Mouse (Mus musculus) CH12.LX (cell line): ENCODE results near the gene Tstd1. TPM values are rescaled to one million over a fixed set of nuclear protein-coding genes. Genes with fewer than 3 reads are reported as not detected.
A peak's percentile ranks its signal among the peaks of the same experiment; 100 is the strongest.

ENCODE experiments used
- DNase-seq: peaks from one replicate; pipeline ENCODE4 v3.0.0-alpha.2; 2013; ENCODE audit errors: extremely low read depth
- H3K27ac ChIP-seq: 2 replicates; pipeline ENCODE4 v1.5.1; 2012; ENCODE audit warnings: low read depth, mild to moderate bottlenecking, control low read depth, moderate library complexity; ENCODE audit not compliant: insufficient read depth
- H3K27me3 ChIP-seq: replicated peaks from 2 replicates; pipeline ENCODE3; 2012; ENCODE audit warnings: inconsistent platforms
- H3K36me3 ChIP-seq, 2 experiments: replicated peaks in 1 of 2; 2 replicates each; pipeline versions ENCODE3 to v1.6.1; 2012; ENCODE audit warnings: inconsistent platforms in 1 of 2, low read length in 1 of 2, mild to moderate bottlenecking in 1 of 2, mixed read lengths in 1 of 2, moderate library complexity in 1 of 2; ENCODE audit not compliant: control insufficient read depth in 1 of 2, insufficient read depth in 1 of 2
- H3K4me1 ChIP-seq, 2 experiments: 2 replicates each; pipeline ENCODE4 v1.6.1; 2012; ENCODE audit warnings: inconsistent platforms in 1 of 2, moderate library complexity in 1 of 2; ENCODE audit not compliant: insufficient read depth in 2 of 2, control insufficient read depth in 1 of 2
- H3K4me2 ChIP-seq: 2 replicates; pipeline ENCODE4 v1.6.1; 2012; ENCODE audit warnings: low read depth, mild to moderate bottlenecking, control low read depth; ENCODE audit not compliant: poor library complexity, insufficient read depth, severe bottlenecking
- H3K4me3 ChIP-seq, 3 experiments: fragments of 150-350 bp in 1 of 3; sonication (generic) in 1 of 3; replicated peaks in 1 of 3; 2 replicates each; pipeline versions ENCODE3 to v1.5.1; 2011 to 2012; ENCODE audit warnings: low read depth in 2 of 3, low read length in 2 of 3, mild to moderate bottlenecking in 2 of 3, moderate library complexity in 2 of 3, control low read depth in 1 of 3, improper control_type of control experiment in 1 of 3, inconsistent platforms in 1 of 3, mixed read lengths in 1 of 3; ENCODE audit not compliant: poor library complexity in 1 of 3
- H3K79me2 ChIP-seq: replicated peaks from 2 replicates; pipeline ENCODE4 v1.6.1; 2012; ENCODE audit warnings: mild to moderate bottlenecking, moderate library complexity; ENCODE audit not compliant: control insufficient read depth, poor library complexity, insufficient read depth, severe bottlenecking; ENCODE audit errors: extremely low read depth
- H3K9ac ChIP-seq: 2 replicates; pipeline ENCODE4 v1.6.1; 2012; ENCODE audit warnings: low read depth, mild to moderate bottlenecking, control low read depth, moderate library complexity; ENCODE audit not compliant: insufficient read depth
- H3K9me3 ChIP-seq: replicated peaks from 2 replicates; pipeline ENCODE3; 2012; ENCODE audit warnings: low read length, inconsistent platforms, mixed read lengths
- E2F4 ChIP-seq: IDR thresholded peaks from 2 replicates; pipeline ENCODE4 v1.6.1; 2011; ENCODE audit warnings: low read depth, low read length, improper control_type of control experiment; ENCODE audit not compliant: insufficient replicate concordance
- ELF1 ChIP-seq: IDR thresholded peaks from 2 replicates; pipeline ENCODE4 v1.6.1; 2014; ENCODE audit warnings: low read depth, mild to moderate bottlenecking, inconsistent platforms, low read length, improper control_type of control experiment
- EP300 ChIP-seq: IDR thresholded peaks from 2 replicates; pipeline ENCODE4 v1.6.1; 2011; ENCODE audit warnings: low read length, improper control_type of control experiment
- ETS1 ChIP-seq: conservative IDR thresholded peaks from 2 replicates; pipeline ENCODE4 v1.6.1; 2012; ENCODE audit warnings: low read depth, mild to moderate bottlenecking, inconsistent platforms, low read length, improper control_type of control experiment, moderate library complexity
- GABPA ChIP-seq: IDR thresholded peaks from 2 replicates; pipeline ENCODE4 v1.6.1; 2012; ENCODE audit warnings: low read depth, low read length, improper control_type of control experiment, inconsistent platforms; ENCODE audit not compliant: insufficient replicate concordance
- HCFC1 ChIP-seq: IDR thresholded peaks from 2 replicates; pipeline ENCODE4 v1.6.1; 2012; ENCODE audit warnings: low read depth, mild to moderate bottlenecking, inconsistent platforms, low read length, improper control_type of control experiment
- JUN ChIP-seq: IDR thresholded peaks from 2 replicates; pipeline ENCODE4 v1.6.1; 2011; ENCODE audit warnings: low read depth, mild to moderate bottlenecking, low read length, improper control_type of control experiment, moderate library complexity; ENCODE audit not compliant: insufficient read depth
- JUND ChIP-seq: conservative IDR thresholded peaks from 2 replicates; pipeline ENCODE4 v1.6.1; 2011; ENCODE audit warnings: low read depth, low read length, improper control_type of control experiment
- KAT2A ChIP-seq: IDR thresholded peaks from 2 replicates; pipeline ENCODE4 v1.6.1; 2012; ENCODE audit warnings: low read length, improper control_type of control experiment, inconsistent platforms; ENCODE audit not compliant: insufficient replicate concordance
- MAFK ChIP-seq: IDR thresholded peaks from 2 replicates; pipeline ENCODE4 v1.6.1; 2011; ENCODE audit warnings: low read length, improper control_type of control experiment; ENCODE audit not compliant: insufficient replicate concordance
- MAZ ChIP-seq: IDR thresholded peaks from 2 replicates; pipeline ENCODE4 v1.6.1; 2012; ENCODE audit warnings: low read depth, mild to moderate bottlenecking, inconsistent platforms, low read length, improper control_type of control experiment, moderate library complexity
- MEF2A ChIP-seq: IDR thresholded peaks from 2 replicates; pipeline ENCODE4 v1.6.1; 2014; ENCODE audit warnings: low read depth, mild to moderate bottlenecking, inconsistent platforms, low read length, improper control_type of control experiment, borderline replicate concordance
- MYC ChIP-seq: IDR thresholded peaks from 2 replicates; pipeline ENCODE4 v1.6.1; 2011; ENCODE audit warnings: low read depth, mild to moderate bottlenecking, improper control_type of control experiment, low read length
- NELFE ChIP-seq: IDR thresholded peaks from 2 replicates; pipeline ENCODE4 v1.6.1; 2011; ENCODE audit warnings: low read depth, low read length, improper control_type of control experiment
- POLR2A ChIP-seq: IDR thresholded peaks from 2 replicates; pipeline ENCODE4 v1.6.1; 2011; ENCODE audit warnings: low read depth, mild to moderate bottlenecking, improper control_type of control experiment, low read length
- POLR2AphosphoS2 ChIP-seq: IDR thresholded peaks from 2 replicates; pipeline ENCODE4 v1.6.1; 2011; ENCODE audit warnings: low read depth, low read length, improper control_type of control experiment
- RAD21 ChIP-seq: IDR thresholded peaks from 2 replicates; pipeline ENCODE4 v1.6.1; 2011; ENCODE audit warnings: low read depth, mild to moderate bottlenecking, low read length, improper control_type of control experiment, moderate library complexity
- RCOR1 ChIP-seq: conservative IDR thresholded peaks from 2 replicates; pipeline ENCODE4 v1.6.1; 2012; ENCODE audit warnings: low read depth, mild to moderate bottlenecking, inconsistent platforms, low read length, improper control_type of control experiment
- SIN3A ChIP-seq: IDR thresholded peaks from 2 replicates; pipeline ENCODE4 v1.6.1; 2012; ENCODE audit warnings: low read length, improper control_type of control experiment, inconsistent platforms
- TBP ChIP-seq: conservative IDR thresholded peaks from 2 replicates; pipeline ENCODE4 v1.6.1; 2011; ENCODE audit warnings: low read depth, low read length, improper control_type of control experiment
- TCF12 ChIP-seq: IDR thresholded peaks from 2 replicates; pipeline ENCODE4 v1.6.1; 2014; ENCODE audit warnings: low read depth, mild to moderate bottlenecking, inconsistent platforms, low read length, improper control_type of control experiment
- USF2 ChIP-seq: conservative IDR thresholded peaks from 2 replicates; pipeline ENCODE4 v1.6.1; 2011; ENCODE audit warnings: low read depth, low read length, improper control_type of control experiment
- dilution Hi-C: fragments of 300-500 bp; cut with MboI; formaldehyde crosslinking; loops from 2 replicates; pipeline ENCODE4 v1.14.3; 2020; ENCODE audit warnings: low sequenced_read_pairs; ENCODE audit not compliant: extremely low pct_unique_long_range_greater_than_20kb, extremely low pct_ligation_motif_present
- in situ Hi-C: fragments of 300-500 bp; cut with MboI; formaldehyde crosslinking; loops from 3 replicates; pipeline ENCODE4 v1.14.3; 2019; ENCODE audit warnings: low sequenced_read_pairs, low pct_ligation_motif_present, low pct_unique_long_range_greater_than_20kb, mixed read lengths
- polyA plus RNA-seq: library from polyadenylated mRNA; unstranded; fragments of >175 nt; gene quantifications from 2 replicates; pipeline ENCODE4 v1.2.1, GENCODE M21; 2012; ENCODE audit warnings: low read depth; ENCODE audit not compliant: insufficient read length
- total RNA-seq, 2 experiments: library from RNA; depleted of rRNA; stranded (reverse); fragments of 300-350 nt in 1 of 2; fragments of >200 nt in 1 of 2; gene quantifications; 2 replicates each; pipeline ENCODE4 v1.2.3; 2012 to 2014

The Tstd1 gene
- total and polyA plus RNA-seq, 3 experiments: 1.4 to 3.5 (median 2.5) TPM

DNA sequence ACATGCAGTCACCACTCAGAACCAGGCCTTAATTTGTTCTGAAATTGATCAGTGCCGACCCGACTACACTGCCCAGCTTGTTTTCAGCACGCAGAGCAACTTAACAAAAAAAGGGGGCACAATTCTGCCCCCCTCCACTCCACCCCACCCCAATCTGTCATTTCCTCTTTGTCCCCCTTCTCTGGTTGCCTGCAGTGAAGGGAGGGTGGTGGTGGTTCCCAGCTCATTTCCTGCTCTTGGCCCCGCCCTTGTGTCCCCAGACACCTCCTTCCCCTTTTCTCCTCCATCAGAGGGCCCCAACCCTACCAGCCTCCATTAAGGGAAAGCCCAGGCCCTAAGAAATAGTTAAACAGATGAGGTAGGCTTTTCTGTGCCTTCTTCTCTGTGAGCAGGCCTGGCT, 28.6 kb upstream of the Tstd1 start:
- Histone ChIP-seq H3K36me3 (peaks cover 22 to 38% of the 10 kb centered on the region in 2 experiments), H3K4me2 (peak overlapping the region; percentile 63), H3K4me1 (peaks cover 27 to 66% of the 10 kb centered on the region in 2 experiments), H3K27ac (peak overlapping the region; percentile 85), H3K79me2 (peaks cover 56% of the 10 kb centered on the region), H3K4me3 (peak overlapping the region; percentile 70 to 96 (median 88)), H3K27me3 (no peaks in the 10 kb centered on the region), H3K9ac (peak overlapping the region; percentile 93), H3K9me3 (no peaks in the 10 kb centered on the region)
- peak; percentile 67 for TF ChIP-seq HCFC1
- TF ChIP-seq RAD21: no peak
- 0 out of 2 replicates have a peak, but pooled peaks have one; percentile 24 for TF ChIP-seq NELFE
- TF ChIP-seq SIN3A: peak; percentile 86
- TF ChIP-seq ETS1: no peak; the same call in 1 of the 2 replicates
- TF ChIP-seq EP300: no peak
- TF ChIP-seq ELF1: peak; percentile 72
- TF ChIP-seq POLR2A: peak; percentile 58
- 0 out of 2 replicates have a peak, but pooled peaks have one; percentile 4 for TF ChIP-seq MYC
- peak; percentile 94 for TF ChIP-seq MAZ
- no peak for TF ChIP-seq USF2
- peak; percentile 40; the same call in 1 of the 2 replicates for TF ChIP-seq TCF12
- 0 out of 2 replicates have a peak, but pooled peaks have one; percentile 52 for TF ChIP-seq TBP
- DNase-seq: peak; percentile 91
- dilution Hi-C loops (no loop called here), in situ Hi-C loops (no loop called here)

DNA sequence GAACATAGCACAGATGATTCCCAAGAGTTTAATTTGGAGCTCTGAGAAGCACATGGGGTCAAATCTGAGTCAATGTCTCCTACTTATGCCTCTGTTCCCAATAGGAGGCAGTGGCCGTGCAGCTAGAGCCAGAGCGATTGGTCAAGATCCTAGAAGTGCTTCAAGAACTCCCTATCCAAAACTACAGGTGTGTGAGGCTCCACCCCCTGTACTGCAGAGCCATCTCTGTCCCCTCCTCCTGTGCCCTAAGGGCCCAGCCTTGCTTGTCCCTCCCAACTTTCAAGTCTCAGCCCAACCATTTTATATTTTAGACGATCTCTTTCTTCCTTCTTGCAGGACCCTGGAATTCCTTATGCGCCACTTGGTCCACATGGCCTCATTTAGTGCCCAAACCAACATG, 16.9 kb upstream of the Tstd1 start:
- in situ Hi-C loops: no loop called here
- Histone ChIP-seq H3K27me3 (no peaks in the 10 kb centered on the region), H3K79me2 (peaks cover 27% of the 10 kb centered on the region), H3K36me3 (peaks cover 87 to 94% of the 10 kb centered on the region in 2 experiments), H3K27ac (no peak overlapping the region), H3K4me3 (no peak overlapping the region), H3K4me2 (no peak overlapping the region), H3K9ac (no peak overlapping the region), H3K4me1 (peaks cover 0 to 6% of the 10 kb centered on the region in 2 experiments; a peak in 1 of 4 replicates), H3K9me3 (no peaks in the 10 kb centered on the region)
- no peak for TF ChIP-seq JUND
- TF ChIP-seq MEF2A: no peak
- no peak for TF ChIP-seq RCOR1
- TF ChIP-seq MAZ: no peak
- no peak for TF ChIP-seq SIN3A
- no peak for TF ChIP-seq KAT2A
- TF ChIP-seq MYC: no peak
- no peak for TF ChIP-seq E2F4
- no peak for TF ChIP-seq JUN
- TF ChIP-seq GABPA: no peak
- no peak for TF ChIP-seq MAFK
- TF ChIP-seq POLR2AphosphoS2: no peak
- no peak for TF ChIP-seq POLR2A
- DNase-seq: no peak
- dilution Hi-C loops: no loop called here
